ENCODE assay signal across 19 mouse cellular contexts in genomic region chr19:57201090-57201483, GRCm38 (mm10).
DNase-seq lines count a peak whose midpoint lies in the region; ATAC-seq and TF ChIP-seq lines count a peak whose summit lies in the region.
"Had no signal": no experiment of that assay in that cellular context is flagged by ENCODE, and none has a peak within 500 bp of the region (broad histone marks: within the 10 kb centered on the region; RNA-seq: fewer than 3 reads in every experiment).

No protein-coding gene starts in this region.

- TF ChIP-seq CTCF in heart, postnatal 0 days (IDR thresholded peaks at IDR 0.05; ENCODE audit: low read depth) = no peak

- H3K4me1 ChIP-seq in heart, postnatal 0 days (ENCODE audit: control insufficient read depth, insufficient read depth) = peaks cover 67% of the 10 kb centered on the region
- peaks cover 45% of the 10 kb centered on the region for H3K4me1 ChIP-seq in brown adipose tissue, adult 24 weeks (ENCODE audit: control insufficient read depth, insufficient read depth, insufficient read length, low read length)

- ATAC-seq in heart, postnatal 0 days (ENCODE audit: insufficient read depth, low read depth) = no peak
- ATAC-seq: activated CD4-positive, CD25-positive, alpha-beta regulatory T cell, adult 4 months; forebrain, postnatal 0 days; Patski had no signal

- peak; percentile 59 for DNase-seq in cerebellum, adult 8-10 months
- no peak for DNase-seq in cerebellum, adult 11 months
- no peak for DNase-seq in heart, postnatal 0 days (ENCODE audit: low spot score)
- no peak for DNase-seq in heart, adult 18-20 months
- peak; percentile 51 to 64 for DNase-seq in cerebellum, postnatal 14 days
- DNase-seq in yolk sac, embryonic 10.5 days (ENCODE audit: low spot score) = no peak
- DNase-seq: forebrain, postnatal 0 days; spleen, adult 18-20 months; thymus, adult 18-20 months had no signal

- H3K9me3 ChIP-seq in heart, postnatal 0 days (replicated peaks; ENCODE audit: control insufficient read depth, low read length) = no peaks in the 10 kb centered on the region
- H3K9me3 ChIP-seq: embryonic facial prominence, embryonic 13.5 days; hindbrain, embryonic 13.5 days; limb, embryonic 10.5 days; liver, embryonic 12.5 days; midbrain, embryonic 10.5 days; neural tube, embryonic 12.5 days had no signal

- H3K36me3 ChIP-seq in heart, postnatal 0 days (replicated peaks; ENCODE audit: control insufficient read depth, insufficient read depth, low read length) = no peaks in the 10 kb centered on the region
- H3K36me3 ChIP-seq: embryonic facial prominence, embryonic 13.5 days; hindbrain, embryonic 13.5 days; limb, embryonic 10.5 days; liver, embryonic 12.5 days; midbrain, embryonic 10.5 days; neural tube, embryonic 12.5 days had no signal

- WGBS in heart, postnatal 0 days = 77% methylated on average over 8 of the region's 8 CpGs

- H3K4me3 ChIP-seq in heart, postnatal 0 days (ENCODE audit: low read depth, low read length) = no peak overlapping the region
- H3K4me3 ChIP-seq in brown adipose tissue, adult 24 weeks (ENCODE audit: insufficient read depth, low read depth, low read length) = no peak overlapping the region
- H3K4me3 ChIP-seq: embryonic facial prominence, embryonic 13.5 days; hindbrain, embryonic 13.5 days; limb, embryonic 10.5 days; liver, embryonic 12.5 days; midbrain, embryonic 10.5 days; neural tube, embryonic 12.5 days had no signal

- no peak overlapping the region for H3K9ac ChIP-seq in heart, postnatal 0 days (replicated peaks; ENCODE audit: low read depth, low read length)
- H3K9ac ChIP-seq: embryonic facial prominence, embryonic 13.5 days; forebrain, postnatal 0 days; hindbrain, embryonic 13.5 days; liver, embryonic 12.5 days; neural tube, embryonic 12.5 days had no signal

- no peaks in the 10 kb centered on the region for H3K27me3 ChIP-seq in heart, postnatal 0 days (ENCODE audit: control insufficient read depth, insufficient read depth, low read length)
- H3K27me3 ChIP-seq: Patski had no signal

- no peak overlapping the region for H3K4me2 ChIP-seq in heart, postnatal 0 days (ENCODE audit: low read depth, low read length)
- H3K4me2 ChIP-seq: embryonic facial prominence, embryonic 13.5 days; hindbrain, embryonic 13.5 days; liver, embryonic 12.5 days; neural tube, embryonic 12.5 days had no signal

- TF ChIP-seq EP300 in heart, postnatal 0 days (IDR thresholded peaks at IDR 0.05; ENCODE audit: low read depth) = no peak

- H3K27ac ChIP-seq in heart, postnatal 0 days (ENCODE audit: low read depth) = peak overlapping the region; percentile 90
- peak overlapping the region; percentile 86 for H3K27ac ChIP-seq in brown adipose tissue, adult 24 weeks (replicated peaks; ENCODE audit: low read depth, low read length)
- H3K27ac ChIP-seq: embryonic facial prominence, embryonic 13.5 days; hindbrain, embryonic 13.5 days; kidney, postnatal 0 days; limb, embryonic 10.5 days; liver, embryonic 12.5 days; midbrain, embryonic 10.5 days; neural tube, embryonic 12.5 days had no signal

Comparison
In these comparisons a context has a peak if more than half of its experiments do, and no peak if none do; other contexts are left out.
1. DNase-seq: peak in cerebellum, adult 8-10 months (single experiment) and cerebellum, postnatal 14 days (2 of 2); none in cerebellum, adult 11 months (single experiment), heart, postnatal 0 days (single experiment), heart, adult 18-20 months (0 of 2) and yolk sac, embryonic 10.5 days (single experiment).